Mouse (Mus musculus) thymus, adult 2 months (tissue): ENCODE measurements around the gene Thada.

Experiments used
- CTCF ChIP-seq: fragments of 200-500 bp; IDR thresholded peaks from 2 replicates; pipeline ENCODE4 v1.5.1; 2012; ENCODE audit warnings: mild to moderate bottlenecking, control low read depth, low read length, moderate library complexity, borderline replicate concordance; ENCODE audit not compliant: control insufficient read depth, poor library complexity, insufficient read depth; ENCODE audit errors: extremely low read depth
- POLR2A ChIP-seq: fragments of 200-500 bp; IDR thresholded peaks from 2 replicates; pipeline ENCODE4 v1.6.1; 2012; ENCODE audit warnings: mild to moderate bottlenecking, low read length, control low read depth, moderate library complexity; ENCODE audit not compliant: control insufficient read depth, poor library complexity, insufficient read depth; ENCODE audit errors: extremely low read depth

GRCm38 (mm10) chr17:84286536-84286935 is 179.5 kb downstream of the Thada start:
- TF ChIP-seq CTCF (no peak), POLR2A (no peak)
